Mouse (Mus musculus) adrenal gland, adult 2 months (tissue): ENCODE measurements around the gene Slc36a3. TPM values are rescaled to one million over a fixed set of nuclear protein-coding genes. Genes with fewer than 3 reads are reported as not detected.

Source experiments
- DNase-seq: peaks from one replicate; pipeline ENCODE4 v3.0.0; 2021
- long read RNA-seq: library from polyadenylated mRNA; stranded (forward); transcript quantifications from one replicate; pipeline ENCODE4 v2.0.0, GENCODE M21; 2021
- polyA plus RNA-seq: library from polyadenylated mRNA; depleted of rRNA; stranded (reverse); fragments of >200 nt; gene quantifications from 2 replicates; pipeline ENCODE4 v1.2.3, GENCODE M21; 2012; rRNA removed
- total RNA-seq, 2 experiments: library from RNA; stranded (reverse); gene quantifications; 2 replicates each; pipeline ENCODE4 v1.2.3; 2021

Gene Slc36a3
- total RNA-seq (not detected), polyA plus RNA-seq (0.16 TPM in 1 of 2 replicates, not detected in the other)
- long read RNA-seq, result 0 reads

DNA sequence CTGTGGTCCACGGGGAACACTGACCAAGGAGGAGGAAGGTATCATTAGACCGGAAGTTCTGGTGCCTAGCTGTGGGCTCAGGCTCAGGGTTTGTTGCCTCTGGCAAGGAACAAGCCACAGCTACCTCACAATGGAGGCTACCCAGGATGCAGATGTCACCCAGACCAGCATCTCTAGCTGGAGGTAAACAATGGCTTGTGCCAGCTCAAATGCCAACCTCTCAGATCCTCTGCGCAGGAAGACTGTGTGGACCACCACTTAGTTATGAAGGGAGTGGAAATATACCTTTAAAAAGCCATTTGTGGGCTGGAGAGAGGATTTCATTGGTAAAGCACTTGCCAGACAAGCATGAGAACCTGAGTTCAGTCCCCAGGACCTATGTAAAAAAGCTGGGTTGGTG, at the start of gene Slc36a3:
Gene Slc36a3 (minus strand): TSS at position 101 of the 400 bp plus-strand sequence.
- no peak for DNase-seq

DNA sequence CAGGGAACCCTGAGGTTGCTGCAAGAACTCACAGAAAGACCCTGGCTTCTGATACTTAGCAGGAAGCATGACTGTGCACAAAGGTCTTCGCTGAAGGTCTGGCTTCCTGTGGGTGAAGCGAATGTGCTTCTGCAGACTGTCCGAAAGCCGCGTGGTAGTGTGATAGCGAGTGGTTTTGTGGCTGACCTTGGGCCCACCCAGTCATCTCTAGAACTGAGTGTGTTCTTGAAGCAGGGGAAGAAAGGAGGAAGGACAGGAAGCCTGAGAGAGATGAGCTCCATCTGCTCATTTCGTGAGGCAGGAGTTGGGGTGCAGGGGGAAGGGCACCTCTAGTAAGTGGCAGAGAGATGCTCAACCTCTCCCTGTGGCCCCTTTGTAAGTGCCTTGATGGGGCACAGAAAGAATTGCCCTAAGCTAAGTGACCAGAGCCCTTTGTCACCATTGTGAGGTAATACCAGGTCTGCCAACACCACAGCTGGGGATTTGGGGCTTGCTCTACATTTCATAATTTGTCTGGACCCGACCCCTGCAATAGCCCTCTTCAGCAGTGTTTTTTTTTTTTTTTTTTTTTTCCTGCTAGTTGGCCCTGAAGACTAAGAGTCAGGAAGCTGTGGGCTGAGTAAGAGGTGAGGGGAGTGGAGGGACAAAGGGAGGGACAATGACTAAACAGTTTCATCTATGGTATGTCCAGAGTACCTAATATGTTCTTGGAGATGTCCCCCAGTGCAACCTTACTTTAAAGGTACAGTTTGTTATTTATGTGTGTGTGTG, 46.4 kb upstream of the Slc36a3 start:
- no peak for DNase-seq

DNA sequence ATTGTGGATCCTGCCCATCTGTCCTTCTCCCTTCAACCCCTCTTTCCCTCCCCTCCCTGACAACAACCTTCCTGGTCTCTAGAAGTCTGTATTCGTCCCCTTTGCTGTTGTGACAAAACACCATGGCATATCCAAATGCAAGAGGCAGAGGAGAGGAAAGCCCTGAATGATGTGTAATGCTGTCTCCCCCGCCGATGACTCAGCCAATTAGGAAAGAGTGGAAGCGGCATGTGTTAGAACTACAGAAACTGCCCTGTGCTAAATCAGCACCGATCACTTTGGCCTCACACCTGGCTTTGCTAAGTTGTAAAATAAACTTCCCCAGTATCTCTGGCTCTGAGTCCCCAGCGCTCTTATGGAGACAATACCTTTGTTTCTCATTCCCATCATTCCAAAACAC, 45.6 kb upstream of the Slc36a3 start:
- DNase-seq, result no peak

- DNase-seq, result no peak
Observed at GRCm38 (mm10) chr11:55190216-55190615, 38.7 kb upstream of the Slc36a3 start.

DNA sequence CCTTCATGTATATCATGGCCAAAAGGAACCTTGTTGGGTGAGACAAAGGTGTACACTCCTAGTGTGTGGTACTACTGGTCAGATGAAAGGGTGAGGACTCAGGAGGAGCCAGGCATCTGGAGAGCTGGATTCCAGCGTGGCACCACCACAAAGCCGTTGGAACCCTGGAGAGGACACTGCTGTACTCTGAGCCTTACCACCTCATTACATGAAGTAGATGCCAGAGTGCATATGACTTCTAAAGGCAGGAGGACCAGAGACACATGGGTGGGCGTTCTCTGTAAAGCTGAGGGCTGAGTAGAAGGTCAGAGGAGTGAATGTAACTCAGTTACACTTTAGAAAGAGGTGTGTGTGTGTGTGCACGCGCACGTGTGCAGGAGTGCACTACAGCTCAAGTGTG, 36.3 kb upstream of the Slc36a3 start:
- no peak for DNase-seq

DNA sequence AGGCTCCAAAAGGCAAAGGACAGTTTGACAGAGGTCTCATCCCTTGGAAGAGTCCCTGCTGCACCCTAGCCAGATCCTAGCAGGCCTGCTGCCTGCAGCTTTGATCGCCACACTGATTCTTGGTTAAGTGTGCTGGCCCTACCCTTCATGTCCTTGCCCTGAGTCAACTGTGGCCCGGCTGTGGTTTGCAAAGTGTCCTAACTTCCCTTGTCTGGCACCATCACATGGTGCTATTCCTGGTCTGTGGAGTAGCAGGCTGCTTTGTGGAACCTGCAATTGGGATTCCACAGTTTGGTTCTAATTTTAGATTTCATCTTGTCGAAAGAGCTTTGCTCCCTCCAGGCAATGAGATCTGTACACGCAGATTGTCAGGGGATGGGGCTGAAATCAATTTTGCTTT, 35.8 kb upstream of the Slc36a3 start:
- peak; percentile 31 for DNase-seq

- peak; percentile 60 for DNase-seq
Observed at GRCm38 (mm10) chr11:55184733-55185291, 33.3 kb upstream of the Slc36a3 start, which contains the start of gene Slc36a2. Gene Slc36a2, minus strand, starts transcription at chr11:55185077.

- DNase-seq, result no peak
Observed at GRCm38 (mm10) chr11:55184246-55184645, 32.7 kb upstream of the Slc36a3 start.

- no peak for DNase-seq
Observed at GRCm38 (mm10) chr11:55183124-55183523, 31.6 kb upstream of the Slc36a3 start.

- DNase-seq, result no peak
Observed at GRCm38 (mm10) chr11:55179856-55180255, 28.3 kb upstream of the Slc36a3 start.

GRCm38 (mm10) chr11:55178830-55179229, 27.3 kb upstream of the Slc36a3 start:
- DNase-seq, result no peak

DNA sequence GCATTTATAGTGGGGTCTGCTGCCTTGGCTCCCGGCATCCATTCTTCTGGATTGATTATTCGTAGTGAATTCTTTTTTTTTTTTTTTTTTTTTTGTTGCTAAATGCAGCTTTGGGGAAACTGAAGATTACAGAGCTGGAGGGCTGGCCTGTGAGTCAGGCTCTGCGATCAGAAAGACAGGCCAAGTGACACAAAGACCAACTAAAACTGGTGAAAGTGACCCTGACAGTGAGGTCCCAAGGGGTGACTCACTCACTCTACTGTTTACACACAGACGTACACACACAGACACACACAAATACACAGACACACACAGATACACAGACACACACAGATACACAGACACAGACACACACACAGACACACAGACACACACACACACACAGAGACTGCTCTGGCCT, 19.0 kb upstream of the Slc36a3 start:
- DNase-seq, result peak; percentile 54

GRCm38 (mm10) chr11:55168914-55169313, 17.4 kb upstream of the Slc36a3 start:
- DNase-seq, result no peak

GRCm38 (mm10) chr11:55168504-55168903, 17.0 kb upstream of the Slc36a3 start:
- DNase-seq, result no peak

DNA sequence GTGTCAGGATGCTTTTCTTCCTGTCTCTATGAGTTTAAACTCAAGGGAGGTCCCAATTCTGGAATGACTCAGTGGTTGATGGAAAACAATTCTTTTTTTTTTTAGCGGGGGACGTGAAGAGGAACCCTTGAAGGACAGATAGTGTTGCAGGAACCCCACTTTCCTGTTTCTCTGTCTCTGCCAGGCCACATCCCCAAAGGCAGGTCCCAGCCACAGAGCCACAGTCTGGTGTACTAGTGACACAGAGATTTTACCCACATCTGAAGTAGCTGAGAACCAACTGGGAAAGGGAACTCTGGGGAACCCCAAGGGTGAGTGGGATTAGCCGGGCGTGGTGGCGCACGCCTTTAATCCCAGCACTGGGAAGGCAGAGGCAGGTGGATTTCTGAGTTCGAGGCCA, 14.2 kb upstream of the Slc36a3 start:
- DNase-seq, result no peak

- DNase-seq, result peak; percentile 48
Observed at GRCm38 (mm10) chr11:55164723-55165122, 13.2 kb upstream of the Slc36a3 start.

DNA sequence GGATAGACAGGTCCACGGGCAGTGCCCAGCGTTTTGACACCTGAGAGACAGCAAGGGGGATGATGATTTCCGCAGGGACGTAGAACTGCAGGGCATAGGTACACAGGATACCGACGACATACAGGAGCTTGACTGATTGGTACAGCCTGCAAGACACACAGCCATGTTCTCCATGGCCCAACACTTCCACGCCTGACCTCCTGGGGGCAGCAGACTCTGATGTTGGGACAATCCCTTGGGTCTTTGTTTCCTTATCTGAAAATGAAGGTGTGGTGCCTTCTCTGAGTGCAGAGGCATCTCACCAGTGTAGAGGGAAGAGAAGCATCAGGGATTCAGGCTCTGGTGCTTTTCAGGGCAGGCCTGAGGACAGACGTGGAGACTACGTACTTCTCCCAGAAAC, 11.2 kb upstream of the Slc36a3 start:
- peak; percentile 63 for DNase-seq

GRCm38 (mm10) chr11:55158785-55159359, 7.4 kb upstream of the Slc36a3 start:
- peak; percentile 79 for DNase-seq

GRCm38 (mm10) chr11:55155070-55155421, 3.5 kb upstream of the Slc36a3 start:
- DNase-seq, result no peak

DNA sequence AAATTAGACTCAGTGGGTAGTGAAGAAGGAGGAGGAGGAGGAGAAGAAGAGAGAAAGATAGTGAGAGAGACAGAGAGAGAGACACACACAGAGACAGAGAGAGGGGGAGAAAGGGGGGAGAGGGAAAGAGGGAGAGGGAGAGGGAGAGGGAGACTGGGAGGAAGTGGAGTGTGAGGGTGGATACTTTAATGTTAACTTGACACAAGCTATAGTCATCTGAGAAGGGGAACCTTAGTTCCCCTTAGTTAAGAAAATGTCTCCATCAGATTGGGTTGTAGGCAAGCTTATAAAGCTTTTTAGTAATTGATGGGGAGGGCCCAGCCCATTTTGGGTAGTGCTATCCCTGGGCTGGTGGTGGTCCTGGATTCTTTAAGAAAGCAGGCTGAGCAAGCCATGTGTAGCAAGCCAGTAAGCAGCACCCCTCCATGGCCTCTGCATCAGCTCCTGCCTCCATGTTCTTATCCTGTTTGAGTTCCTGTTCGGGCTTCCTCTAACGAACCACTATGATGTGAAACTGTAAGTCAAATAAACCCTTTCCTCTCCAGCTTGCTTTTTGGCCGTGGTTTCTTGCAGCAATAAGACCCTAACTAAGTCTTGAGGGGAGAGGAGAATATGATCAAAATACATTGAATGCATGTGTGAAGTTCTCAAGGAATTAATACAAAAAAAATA, 3.0 kb upstream of the Slc36a3 start:
- DNase-seq, result no peak

GRCm38 (mm10) chr11:55148461-55148860, 3.0 kb downstream of the Slc36a3 start:
- DNase-seq, result no peak

- DNase-seq, result no peak
Observed at GRCm38 (mm10) chr11:55147423-55147822, 4.1 kb downstream of the Slc36a3 start.

DNA sequence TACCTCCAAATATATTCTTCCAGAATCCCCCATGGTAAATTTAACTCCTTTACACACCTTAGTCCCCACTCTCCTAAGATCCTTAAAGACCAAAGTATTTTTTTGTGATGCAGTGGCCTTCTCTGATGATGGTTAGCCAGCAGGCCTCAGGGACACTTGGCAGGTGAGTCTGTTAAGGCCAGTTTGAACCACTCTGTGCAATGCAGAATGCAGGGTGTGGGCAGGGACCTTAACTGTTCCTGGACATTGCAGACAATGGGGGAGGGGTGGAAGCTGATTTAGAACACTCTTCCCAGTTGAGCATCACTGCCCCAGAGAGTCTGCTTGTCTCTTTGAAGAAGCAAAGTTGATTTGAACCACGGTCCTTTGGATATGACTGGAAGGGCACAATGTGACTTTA, 4.7 kb downstream of the Slc36a3 start:
- no peak for DNase-seq
